Mouse (Mus musculus): ENCODE data around the gene Crlf3. TPM values are rescaled to one million over a fixed set of nuclear protein-coding genes. Genes with fewer than 3 reads are reported as not detected.
"Not testable (repeated sequence)": the region's sequence is repeated elsewhere in the genome, so short reads cannot be mapped to it uniquely, and the experiment has no call there.

The Crlf3 gene
- polyA plus RNA-seq, 1 experiment from 2014 or later = 48.2 TPM

- no peak overlapping the region for H3K9ac ChIP-seq (ENCODE audit: low read depth, low read length)
- H3K27ac ChIP-seq (ENCODE audit: low read depth, low read length) = no peak overlapping the region
- H3K9me3 ChIP-seq (ENCODE audit: control insufficient read depth, low read length) = no peaks in the 10 kb centered on the region
- no peaks in the 10 kb centered on the region for H3K27me3 ChIP-seq (ENCODE audit: control insufficient read depth, insufficient read depth, low read length)
- H3K4me3 ChIP-seq (ENCODE audit: low read length) = no peak overlapping the region
- no peaks in the 10 kb centered on the region for H3K4me1 ChIP-seq (ENCODE audit: control insufficient read depth, insufficient read depth, low read length)
- H3K4me2 ChIP-seq (replicated peaks; ENCODE audit: low read depth, low read length) = no peak overlapping the region
- WGBS = 84% methylated on average over 3 of the region's 3 CpGs
- no peaks in the 10 kb centered on the region; the same call in 1 of the 2 replicates for H3K36me3 ChIP-seq (ENCODE audit: control insufficient read depth, insufficient read depth, low read length)
- no peak for ATAC-seq (ENCODE audit: low FRiP score, low TSS enrichment)
Measured at GRCm38 (mm10) chr11:80072365-80072764, 8.4 kb downstream of the Crlf3 start.

GRCm38 (mm10) chr11:80071039-80071438 lies 9.8 kb downstream of the Crlf3 start:
- 94% methylated on average over 2 of the region's 2 CpGs for WGBS
- H3K4me3 ChIP-seq (ENCODE audit: low read length) = no peak overlapping the region
- no peaks in the 10 kb centered on the region for H3K4me1 ChIP-seq (ENCODE audit: control insufficient read depth, insufficient read depth, low read length)
- H3K36me3 ChIP-seq (ENCODE audit: control insufficient read depth, insufficient read depth, low read length) = no peaks in the 10 kb centered on the region; the same call in 1 of the 2 replicates
- H3K4me2 ChIP-seq (replicated peaks; ENCODE audit: low read depth, low read length) = no peak overlapping the region
- H3K27me3 ChIP-seq (ENCODE audit: control insufficient read depth, insufficient read depth, low read length) = no peaks in the 10 kb centered on the region
- no peak overlapping the region for H3K27ac ChIP-seq (ENCODE audit: low read depth, low read length)
- H3K9me3 ChIP-seq (ENCODE audit: control insufficient read depth, low read length) = no peaks in the 10 kb centered on the region
- H3K9ac ChIP-seq (ENCODE audit: low read depth, low read length) = no peak overlapping the region
- no peak for ATAC-seq (ENCODE audit: low FRiP score, low TSS enrichment)

- Histone ChIP-seq H3K4me3 (ENCODE audit: low read length) (no peak overlapping the region), H3K9me3 (ENCODE audit: control insufficient read depth, low read length) (no peaks in the 10 kb centered on the region), H3K4me2 (replicated peaks; ENCODE audit: low read depth, low read length) (no peak overlapping the region), H3K9ac (ENCODE audit: low read depth, low read length) (no peak overlapping the region), H3K36me3 (ENCODE audit: control insufficient read depth, insufficient read depth, low read length) (no peaks in the 10 kb centered on the region; the same call in 1 of the 2 replicates), H3K27me3 (ENCODE audit: control insufficient read depth, insufficient read depth, low read length) (no peaks in the 10 kb centered on the region), H3K4me1 (ENCODE audit: control insufficient read depth, insufficient read depth, low read length) (no peaks in the 10 kb centered on the region), H3K27ac (ENCODE audit: low read depth, low read length) (no peak overlapping the region)
- WGBS = 86% methylated on average over 3 of the region's 3 CpGs
- ATAC-seq (ENCODE audit: low FRiP score, low TSS enrichment) = no peak
Measured at GRCm38 (mm10) chr11:80069815-80070214, 11.0 kb downstream of the Crlf3 start.

- no peak for ATAC-seq (ENCODE audit: low FRiP score, low TSS enrichment)
- H3K27me3 ChIP-seq (ENCODE audit: control insufficient read depth, insufficient read depth, low read length) = no peaks in the 10 kb centered on the region
- WGBS = 74% methylated on average over 5 of the region's 5 CpGs
- peaks cover 15% of the 10 kb centered on the region; the same call in 1 of the 2 replicates for H3K36me3 ChIP-seq (ENCODE audit: control insufficient read depth, insufficient read depth, low read length)
- no peaks in the 10 kb centered on the region for H3K4me1 ChIP-seq (ENCODE audit: control insufficient read depth, insufficient read depth, low read length)
- no peak overlapping the region for H3K4me2 ChIP-seq (replicated peaks; ENCODE audit: low read depth, low read length)
- no peak overlapping the region for H3K4me3 ChIP-seq (ENCODE audit: low read length)
- no peak overlapping the region for H3K9ac ChIP-seq (ENCODE audit: low read depth, low read length)
- no peak overlapping the region for H3K27ac ChIP-seq (ENCODE audit: low read depth, low read length)
- H3K9me3 ChIP-seq (ENCODE audit: control insufficient read depth, low read length) = no peaks in the 10 kb centered on the region
Measured at GRCm38 (mm10) chr11:80067558-80067957, 13.2 kb downstream of the Crlf3 start.

GRCm38 (mm10) chr11:80066373-80066772 lies 14.4 kb downstream of the Crlf3 start:
- WGBS = 85% methylated on average over 4 of the region's 4 CpGs
- not testable (repeated sequence) for H3K9me3 ChIP-seq (ENCODE audit: control insufficient read depth, low read length)
- peaks cover 20% of the 10 kb centered on the region; the same call in 1 of the 2 replicates for H3K36me3 ChIP-seq (ENCODE audit: control insufficient read depth, insufficient read depth, low read length)

GRCm38 (mm10) chr11:80062159-80062558 lies 18.6 kb downstream of the Crlf3 start:
- H3K36me3 ChIP-seq (ENCODE audit: control insufficient read depth, insufficient read depth, low read length) = peaks cover 47% of the 10 kb centered on the region; the same call in 1 of the 2 replicates
- H3K27me3 ChIP-seq (ENCODE audit: control insufficient read depth, insufficient read depth, low read length) = no peaks in the 10 kb centered on the region
- H3K9ac ChIP-seq (ENCODE audit: low read depth, low read length) = no peak overlapping the region
- H3K4me2 ChIP-seq (replicated peaks; ENCODE audit: low read depth, low read length) = no peak overlapping the region
- ATAC-seq (ENCODE audit: low FRiP score, low TSS enrichment) = no peak
- WGBS = 89% methylated on average over 4 of the region's 4 CpGs
- no peaks in the 10 kb centered on the region for H3K9me3 ChIP-seq (ENCODE audit: control insufficient read depth, low read length)
- no peak overlapping the region for H3K4me3 ChIP-seq (ENCODE audit: low read length)
- H3K27ac ChIP-seq (ENCODE audit: low read depth, low read length) = no peak overlapping the region
- H3K4me1 ChIP-seq (ENCODE audit: control insufficient read depth, insufficient read depth, low read length) = no peaks in the 10 kb centered on the region

More at GRCm38 (mm10) chr11:80066373-80066772, 14.4 kb downstream of the Crlf3 start:
- not testable (repeated sequence) for H3K4me1 ChIP-seq (ENCODE audit: control insufficient read depth, insufficient read depth, low read length); ATAC-seq (ENCODE audit: low FRiP score, low TSS enrichment); H3K27me3 ChIP-seq (ENCODE audit: control insufficient read depth, insufficient read depth, low read length); H3K4me2 ChIP-seq (replicated peaks; ENCODE audit: low read depth, low read length); H3K27ac ChIP-seq (ENCODE audit: low read depth, low read length); H3K4me3 ChIP-seq (ENCODE audit: low read length); H3K9ac ChIP-seq (ENCODE audit: low read depth, low read length)

- H3K9ac ChIP-seq (ENCODE audit: low read depth, low read length) = no peak overlapping the region
- no peak overlapping the region for H3K4me3 ChIP-seq (ENCODE audit: low read length)
- no peak for ATAC-seq (ENCODE audit: low FRiP score, low TSS enrichment)
- no peak overlapping the region for H3K4me2 ChIP-seq (replicated peaks; ENCODE audit: low read depth, low read length)
- H3K4me1 ChIP-seq (ENCODE audit: control insufficient read depth, insufficient read depth, low read length) = peaks cover 9% of the 10 kb centered on the region
- H3K27ac ChIP-seq (ENCODE audit: low read depth, low read length) = no peak overlapping the region
- no peaks in the 10 kb centered on the region for H3K9me3 ChIP-seq (ENCODE audit: control insufficient read depth, low read length)
- H3K27me3 ChIP-seq (ENCODE audit: control insufficient read depth, insufficient read depth, low read length) = no peaks in the 10 kb centered on the region
- 86% methylated on average over 9 of the region's 9 CpGs for WGBS
- H3K36me3 ChIP-seq (ENCODE audit: control insufficient read depth, insufficient read depth, low read length) = peaks cover 64% of the 10 kb centered on the region
Measured at GRCm38 (mm10) chr11:80056141-80056540, 24.6 kb downstream of the Crlf3 start.

GRCm38 (mm10) chr11:80054659-80055058 lies 26.1 kb downstream of the Crlf3 start:
- H3K27ac ChIP-seq (ENCODE audit: low read depth, low read length) = no peak overlapping the region
- no peaks in the 10 kb centered on the region for H3K27me3 ChIP-seq (ENCODE audit: control insufficient read depth, insufficient read depth, low read length)
- 64% methylated on average over 4 of the region's 4 CpGs for WGBS
- H3K36me3 ChIP-seq (ENCODE audit: control insufficient read depth, insufficient read depth, low read length) = peaks cover 58% of the 10 kb centered on the region
- no peak overlapping the region for H3K4me3 ChIP-seq (ENCODE audit: low read length)
- no peak overlapping the region for H3K9ac ChIP-seq (ENCODE audit: low read depth, low read length)
- no peak overlapping the region for H3K4me2 ChIP-seq (replicated peaks; ENCODE audit: low read depth, low read length)
- peaks cover 9% of the 10 kb centered on the region for H3K4me1 ChIP-seq (ENCODE audit: control insufficient read depth, insufficient read depth, low read length)
- no peak for ATAC-seq (ENCODE audit: low FRiP score, low TSS enrichment)
- no peaks in the 10 kb centered on the region for H3K9me3 ChIP-seq (ENCODE audit: control insufficient read depth, low read length)

GRCm38 (mm10) chr11:80053171-80053570 lies 27.6 kb downstream of the Crlf3 start:
- no peak overlapping the region for H3K4me2 ChIP-seq (replicated peaks; ENCODE audit: low read depth, low read length)
- ATAC-seq (ENCODE audit: low FRiP score, low TSS enrichment) = no peak
- H3K9ac ChIP-seq (ENCODE audit: low read depth, low read length) = no peak overlapping the region
- H3K4me3 ChIP-seq (ENCODE audit: low read length) = no peak overlapping the region
- H3K36me3 ChIP-seq (ENCODE audit: control insufficient read depth, insufficient read depth, low read length) = peaks cover 52% of the 10 kb centered on the region
- H3K27ac ChIP-seq (ENCODE audit: low read depth, low read length) = no peak overlapping the region; the same call in 1 of the 2 replicates
- peaks cover 9% of the 10 kb centered on the region for H3K4me1 ChIP-seq (ENCODE audit: control insufficient read depth, insufficient read depth, low read length)
- WGBS = 64% methylated on average over 5 of the region's 5 CpGs
- no peaks in the 10 kb centered on the region for H3K9me3 ChIP-seq (ENCODE audit: control insufficient read depth, low read length)
- H3K27me3 ChIP-seq (ENCODE audit: control insufficient read depth, insufficient read depth, low read length) = no peaks in the 10 kb centered on the region

Measured in kidney, embryonic 14.5 days (tissue).